Mouse (Mus musculus): ENCODE results near the gene Plekhm3.

- no peak for TF ChIP-seq CTCF (IDR thresholded peaks at IDR 0.05; ENCODE audit: low read depth)
- no peak for TF ChIP-seq EP300 (IDR thresholded peaks at IDR 0.05; ENCODE audit: low read depth)
These were observed 11.3 kb downstream of the Plekhm3 start for GRCm38 (mm10) chr1:64945214-64945785.

Data from heart, postnatal 0 days (tissue).